Mouse (Mus musculus) frontal cortex, adult 2 months (tissue): ENCODE data around the gene Mpg. TPM values are rescaled to one million over a fixed set of nuclear protein-coding genes. Genes with fewer than 3 reads are reported as not detected.

Experiments
- DNase-seq, 2 experiments: peaks; one replicate each; pipeline ENCODE4 v3.0.0; 2022; ENCODE audit warnings: low spot score in 1 of 2; ENCODE audit errors: extremely low spot score in 1 of 2
- polyA plus RNA-seq: library from polyadenylated mRNA; depleted of rRNA; stranded (reverse); fragments of >200 nt; gene quantifications from 2 replicates; pipeline ENCODE4 v1.2.3, GENCODE M21; 2012; rRNA removed

Mpg gene
- polyA plus RNA-seq: 13.8 and 17.0 TPM in 2 replicates

GRCm38 (mm10) chr11:32226124-32226871, at the start of gene Mpg:
Mpg (plus strand) TSS chr11:32226505.
- peak; percentile 75 to 91 for DNase-seq

GRCm38 (mm10) chr11:32178506-32178905, 47.8 kb upstream of the Mpg start:
- no peak for DNase-seq

GRCm38 (mm10) chr11:32181246-32181645, 45.1 kb upstream of the Mpg start:
- no peak for DNase-seq

GRCm38 (mm10) chr11:32181973-32182868, 44.1 kb upstream of the Mpg start:
- DNase-seq: peak; percentile 61 to 97

GRCm38 (mm10) chr11:32184469-32184868, 41.8 kb upstream of the Mpg start:
- no peak for DNase-seq

GRCm38 (mm10) chr11:32186031-32186430, 40.3 kb upstream of the Mpg start:
- no peak for DNase-seq

GRCm38 (mm10) chr11:32187256-32187655, 39.0 kb upstream of the Mpg start:
- DNase-seq: no peak

- DNase-seq: no peak
These were observed 37.4 kb upstream of the Mpg start for GRCm38 (mm10) chr11:32188881-32189280.

GRCm38 (mm10) chr11:32189434-32189833, 36.9 kb upstream of the Mpg start:
- no peak for DNase-seq

GRCm38 (mm10) chr11:32190119-32190518, 36.2 kb upstream of the Mpg start:
- no peak for DNase-seq

- no peak for DNase-seq
These were observed 35.6 kb upstream of the Mpg start for GRCm38 (mm10) chr11:32190603-32191110.

- no peak for DNase-seq
These were observed 33.1 kb upstream of the Mpg start for GRCm38 (mm10) chr11:32193156-32193555.

GRCm38 (mm10) chr11:32194086-32194485, 32.2 kb upstream of the Mpg start:
- DNase-seq: no peak

- DNase-seq: no peak
These were observed 31.7 kb upstream of the Mpg start for GRCm38 (mm10) chr11:32194626-32195025.

GRCm38 (mm10) chr11:32195867-32196540, 30.3 kb upstream of the Mpg start:
- DNase-seq: no peak

- DNase-seq: no peak
These were observed 29.6 kb upstream of the Mpg start for GRCm38 (mm10) chr11:32196727-32197126.

- no peak for DNase-seq
These were observed 28.5 kb upstream of the Mpg start for GRCm38 (mm10) chr11:32197766-32198165.

- no peak for DNase-seq
These were observed 27.9 kb upstream of the Mpg start for GRCm38 (mm10) chr11:32198256-32198955.

- DNase-seq: no peak
These were observed 27.1 kb upstream of the Mpg start for GRCm38 (mm10) chr11:32199230-32199629.

GRCm38 (mm10) chr11:32200075-32200601, 26.2 kb upstream of the Mpg start, which contains the start of gene Il9r:
Il9r (minus strand) TSS chr11:32200279.
- DNase-seq: no peak
